Mouse (Mus musculus): ENCODE measurements around the gene Mr1. TPM values are rescaled to one million over a fixed set of nuclear protein-coding genes. Genes with fewer than 3 reads are reported as not detected.

Gene Mr1
- total RNA-seq, 1 experiment from 2014 or later, result 31.4 TPM

Other genes starting within 250 kb of the Mr1 start
- gene Ier5, start 47.2 kb downstream of the Mr1 start, total RNA-seq (2021), result 6.7 and 9.1 TPM in 2 replicates
- gene Stx6, start 11.9 kb upstream of the Mr1 start, total RNA-seq (2021), result 38.3 and 57.5 TPM in 2 replicates
- 33.9 and 35.3 TPM in 2 replicates for gene BC034090, start 97.6 kb upstream of the Mr1 start, total RNA-seq (2021)